Mouse (Mus musculus) midbrain, embryonic 12.5 days (tissue): ENCODE data around the gene Olfr619. TPM values are rescaled to one million over a fixed set of nuclear protein-coding genes. Genes with fewer than 3 reads are reported as not detected.

Source experiments
- ATAC-seq: fragments of 200-750 bp; cut with Nextera tagmentation; 2 replicates; pipeline ENCODE4 v1.8.0; 2017; ENCODE audit warnings: low read depth, moderate TSS enrichment, moderate library complexity; ENCODE audit not compliant: low FRiP score
- H3K27ac ChIP-seq: fragments of 300-500 bp; sonication (generic); replicated peaks from 2 replicates; pipeline ENCODE4 v1.5.1; 2016; ENCODE audit warnings: mild to moderate bottlenecking
- H3K27me3 ChIP-seq: fragments of 300-500 bp; sonication (generic); 2 replicates; pipeline ENCODE4 v1.6.1; 2016; ENCODE audit warnings: mild to moderate bottlenecking
- H3K36me3 ChIP-seq: fragments of 300-500 bp; sonication (generic); 2 replicates; pipeline ENCODE4 v1.6.1; 2016
- H3K4me1 ChIP-seq: fragments of 300-500 bp; sonication (generic); 2 replicates; pipeline ENCODE4 v1.6.1; 2016
- H3K4me2 ChIP-seq: fragments of 300-500 bp; sonication (generic); replicated peaks from 2 replicates; pipeline ENCODE4 v1.6.1; 2016; ENCODE audit warnings: mild to moderate bottlenecking, moderate library complexity
- H3K4me3 ChIP-seq: fragments of 300-500 bp; sonication (generic); 2 replicates; pipeline ENCODE4 v1.5.1; 2016; ENCODE audit warnings: mild to moderate bottlenecking
- H3K9ac ChIP-seq: fragments of 300-500 bp; sonication (generic); replicated peaks from 2 replicates; pipeline ENCODE4 v1.6.1; 2016; ENCODE audit warnings: mild to moderate bottlenecking, moderate library complexity
- H3K9me3 ChIP-seq: fragments of 300-500 bp; sonication (generic); 2 replicates; pipeline ENCODE4 v1.6.1; 2016; ENCODE audit warnings: mild to moderate bottlenecking
- WGBS: fragments of 180-500 bp; shearing (Covaris S2); methylation state at CpG from one replicate; pipeline ENCODE4 v1.1.7; 2016; 5-methylcytosine and 5-hydroxymethylcytosine counted together
- microRNA-seq: library from miRNA; unstranded; fragments of <30 nt; microRNA quantifications from one replicate; pipeline ENCODE4, GENCODE M21; 2017
- polyA plus RNA-seq: library from polyadenylated mRNA; unstranded; fragments of >200 nt; fragmentation: Nextera tagmentation; extraction: Ambion mirVana; gene quantifications from 2 replicates; pipeline ENCODE4 v1.2.1, GENCODE M21; 2016

The Olfr619 gene
- not detected in 2 replicates for polyA plus RNA-seq

DNA sequence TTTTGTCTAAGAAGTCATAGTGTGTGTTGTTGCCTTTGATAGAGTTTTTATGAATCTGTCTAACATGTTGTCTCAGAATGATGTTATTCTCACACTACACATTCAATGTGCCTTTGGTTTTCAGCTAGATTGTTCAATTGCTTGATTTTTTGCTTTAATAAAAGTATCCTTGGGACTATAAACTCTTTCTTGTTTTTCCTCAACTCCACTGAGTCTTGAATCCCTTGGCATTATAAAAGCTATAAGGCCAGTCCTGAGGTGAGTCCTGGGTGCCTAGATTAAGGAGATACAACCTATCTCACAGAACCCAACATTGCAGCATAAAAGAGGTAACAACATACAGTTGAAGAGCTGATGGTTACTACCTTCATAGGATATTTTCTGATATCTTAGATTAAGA lies at the start of gene Olfr619:
Gene Olfr619, plus strand, starts transcription at position 301 of the 400 bp plus-strand sequence.
- H3K27ac ChIP-seq: no peak within 1 kb of the TSS
- no peaks in the 10 kb centered on the region for H3K9me3 ChIP-seq
- H3K4me2 ChIP-seq: no peak within 1 kb of the TSS
- no peak within 1 kb of the TSS for H3K9ac ChIP-seq
- H3K36me3 ChIP-seq: no peaks in the 10 kb centered on the region
- no peaks in the 10 kb centered on the region for H3K27me3 ChIP-seq
- H3K4me1 ChIP-seq: no peaks in the 10 kb centered on the region
- no peak for ATAC-seq
- no peak within 1 kb of the TSS for H3K4me3 ChIP-seq

DNA sequence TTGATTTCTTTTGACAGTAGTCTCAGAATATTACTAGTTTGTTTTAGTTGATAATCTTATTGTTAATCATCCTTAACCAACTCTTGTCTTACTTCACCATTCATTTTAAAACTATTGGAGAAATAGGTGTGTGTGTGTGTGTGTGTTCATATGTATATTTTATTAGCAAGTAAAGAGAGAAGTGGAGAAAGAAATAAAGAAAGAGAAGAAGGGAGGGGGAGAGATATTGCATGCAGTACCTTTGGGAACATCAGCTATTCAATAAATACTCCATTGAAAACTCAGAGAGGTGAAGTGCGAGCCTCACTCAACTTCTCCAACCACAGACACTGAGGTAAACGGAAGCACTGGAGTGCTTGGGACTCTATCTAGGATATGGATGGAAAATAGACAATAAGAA lies 44.6 kb upstream of the Olfr619 start, which contains the start of gene Olfr615:
Gene Olfr615, plus strand, starts transcription at position 301 of the 400 bp plus-strand sequence.
- H3K9me3 ChIP-seq: no peaks in the 10 kb centered on the region
- H3K27me3 ChIP-seq: no peaks in the 10 kb centered on the region
- H3K9ac ChIP-seq: no peak within 1 kb of the TSS
- H3K4me2 ChIP-seq: no peak within 1 kb of the TSS
- no peak within 1 kb of the TSS for H3K27ac ChIP-seq
- H3K4me3 ChIP-seq: no peak within 1 kb of the TSS
- 85% methylated on average over 2 of the region's 2 CpGs for WGBS
- no peaks in the 10 kb centered on the region for H3K4me1 ChIP-seq
- no peaks in the 10 kb centered on the region for H3K36me3 ChIP-seq
- ATAC-seq: no peak

DNA sequence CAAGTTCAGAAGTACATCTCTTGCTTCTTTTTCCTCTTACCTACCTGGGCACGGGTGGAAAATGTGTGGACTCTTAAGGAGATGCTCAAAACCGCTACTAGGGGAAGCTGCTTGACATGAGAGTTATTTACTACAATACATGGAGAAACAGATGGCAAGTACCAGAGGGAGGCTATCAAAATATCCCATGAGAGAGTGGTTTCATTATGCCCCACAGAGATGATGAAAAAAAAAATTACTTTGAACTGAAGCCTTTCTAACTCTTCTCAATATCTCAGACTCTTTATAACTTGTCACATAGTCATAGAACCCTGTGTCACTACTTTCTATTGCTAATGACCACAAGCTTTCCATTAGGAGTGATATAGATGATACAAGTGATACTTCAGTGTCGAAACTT lies 31.3 kb upstream of the Olfr619 start, which contains the start of gene Olfr616:
Gene Olfr616, minus strand, starts transcription at position 101 of the 400 bp plus-strand sequence.
- ATAC-seq: no peak
- 75% methylated on average over 3 of the region's 3 CpGs for WGBS

DNA sequence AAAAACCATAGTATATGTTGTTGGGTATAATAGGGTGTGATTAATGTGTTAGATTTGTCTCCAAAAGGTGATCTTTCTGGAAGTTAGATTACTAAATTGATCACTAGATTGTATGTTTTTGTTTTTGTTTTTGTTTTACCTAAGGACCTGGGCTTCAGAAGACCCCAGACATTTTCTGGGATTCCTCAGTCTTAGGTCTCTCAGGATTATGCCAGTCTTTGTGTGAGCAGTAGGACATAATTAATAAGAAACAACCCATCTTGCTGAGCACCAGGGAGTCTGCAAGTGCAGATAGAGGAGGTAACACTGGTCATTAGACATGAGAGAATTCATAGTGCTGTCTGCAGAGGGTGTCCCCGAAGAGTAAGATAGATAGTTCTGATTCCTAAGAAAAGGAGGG lies 27.6 kb upstream of the Olfr619 start, which contains the start of gene Olfr617:
Gene Olfr617, plus strand, starts transcription at position 301 of the 400 bp plus-strand sequence.
- Histone ChIP-seq H3K4me1 (no peaks in the 10 kb centered on the region), H3K4me2 (no peak within 1 kb of the TSS), H3K36me3 (no peaks in the 10 kb centered on the region), H3K9me3 (no peaks in the 10 kb centered on the region), H3K9ac (no peak within 1 kb of the TSS), H3K27me3 (no peaks in the 10 kb centered on the region), H3K4me3 (no peak within 1 kb of the TSS), H3K27ac (no peak within 1 kb of the TSS)
- 82% methylated on average over 1 of the region's 1 CpGs for WGBS
- ATAC-seq: no peak

More for the DNA sequence above, 31.3 kb upstream of the Olfr619 start, which contains the start of gene Olfr616:
- Histone ChIP-seq H3K4me3 (no peak within 1 kb of the TSS), H3K27me3 (no peaks in the 10 kb centered on the region), H3K4me2 (no peak within 1 kb of the TSS), H3K27ac (no peak within 1 kb of the TSS), H3K9ac (no peak within 1 kb of the TSS), H3K36me3 (no peaks in the 10 kb centered on the region), H3K4me1 (no peaks in the 10 kb centered on the region), H3K9me3 (no peaks in the 10 kb centered on the region)

DNA sequence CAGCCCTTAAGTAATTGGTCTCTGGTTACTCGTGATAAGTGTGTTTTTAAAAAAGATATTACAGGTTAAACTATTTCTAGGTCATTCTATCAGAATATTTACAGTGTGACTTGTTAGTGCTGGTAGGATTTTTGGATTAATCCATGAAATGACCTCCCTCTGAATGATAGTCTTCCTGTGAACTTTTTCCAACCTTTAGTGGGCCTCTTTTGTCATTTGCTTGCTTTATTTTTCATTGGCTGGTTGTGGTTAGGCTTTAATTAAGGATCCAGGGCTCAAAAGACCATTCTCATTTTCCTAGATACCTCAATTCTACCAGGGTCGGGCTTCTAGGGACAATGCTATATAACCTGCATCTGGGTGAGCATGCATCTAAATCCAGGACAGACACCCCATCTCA lies 10.6 kb upstream of the Olfr619 start, which contains the start of gene Olfr618:
Gene Olfr618, plus strand, starts transcription at position 301 of the 400 bp plus-strand sequence.
- H3K27ac ChIP-seq: no peak within 1 kb of the TSS
- H3K4me2 ChIP-seq: no peak within 1 kb of the TSS
- H3K36me3 ChIP-seq: no peaks in the 10 kb centered on the region
- ATAC-seq: no peak
- H3K27me3 ChIP-seq: no peaks in the 10 kb centered on the region
- 64% methylated on average over 2 of the region's 2 CpGs for WGBS
- H3K4me3 ChIP-seq: no peak within 1 kb of the TSS
- H3K9ac ChIP-seq: no peak within 1 kb of the TSS
- H3K9me3 ChIP-seq: no peaks in the 10 kb centered on the region
- no peaks in the 10 kb centered on the region for H3K4me1 ChIP-seq

DNA sequence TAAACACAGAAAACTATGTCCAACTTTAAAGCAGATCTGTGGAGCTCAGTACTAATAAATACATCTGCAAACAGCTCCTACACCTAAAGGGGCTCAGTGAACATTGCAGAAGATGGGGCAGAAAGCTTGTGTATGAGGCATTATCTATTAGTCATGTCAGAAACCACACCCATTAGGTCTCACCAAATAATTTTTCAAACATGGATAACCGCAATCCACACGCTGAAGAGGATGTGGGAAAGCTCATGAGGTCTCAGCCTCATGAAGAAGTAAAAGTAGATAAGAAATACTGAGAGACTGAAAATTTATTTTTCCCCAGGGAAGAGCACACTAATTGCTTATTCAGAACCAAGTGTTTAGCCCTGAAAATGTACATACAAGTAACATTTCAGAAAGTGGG lies 7.0 kb downstream of the Olfr619 start:
- no peak for ATAC-seq
- H3K9ac ChIP-seq: no peak overlapping the region
- H3K4me2 ChIP-seq: no peak overlapping the region
- 80% methylated on average over 2 of the region's 2 CpGs for WGBS
- no peak overlapping the region for H3K27ac ChIP-seq
- H3K36me3 ChIP-seq: no peaks in the 10 kb centered on the region
- no peaks in the 10 kb centered on the region for H3K27me3 ChIP-seq
- no peaks in the 10 kb centered on the region for H3K4me1 ChIP-seq
- H3K4me3 ChIP-seq: no peak overlapping the region
- H3K9me3 ChIP-seq: no peaks in the 10 kb centered on the region

DNA sequence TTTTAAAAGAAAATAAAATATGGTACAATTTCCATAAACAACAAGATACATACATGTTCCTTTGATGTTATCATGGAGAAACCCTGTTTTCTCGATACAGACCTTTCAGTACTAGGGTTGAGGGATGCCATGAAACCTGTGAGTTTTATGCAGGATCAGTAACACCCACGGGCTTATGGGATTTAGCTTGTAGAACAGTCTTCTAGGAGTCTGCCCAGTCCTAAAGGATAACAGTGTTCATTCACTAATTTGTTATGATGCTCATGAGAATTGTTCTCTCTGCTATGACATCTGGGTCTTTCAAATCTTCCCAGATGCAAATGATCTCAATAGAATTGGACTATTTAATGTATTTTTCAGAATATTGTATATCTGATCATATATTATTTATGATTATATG lies 12.1 kb downstream of the Olfr619 start, which contains the start of gene Olfr620:
Gene Olfr620, minus strand, starts transcription at position 101 of the 400 bp plus-strand sequence.
- WGBS: 72% methylated on average over 2 of the region's 2 CpGs
- no peaks in the 10 kb centered on the region for H3K9me3 ChIP-seq
- H3K9ac ChIP-seq: no peak within 1 kb of the TSS
- H3K36me3 ChIP-seq: no peaks in the 10 kb centered on the region
- H3K4me1 ChIP-seq: no peaks in the 10 kb centered on the region
- no peak within 1 kb of the TSS for H3K27ac ChIP-seq
- H3K4me3 ChIP-seq: no peak within 1 kb of the TSS
- no peaks in the 10 kb centered on the region for H3K27me3 ChIP-seq
- H3K4me2 ChIP-seq: no peak within 1 kb of the TSS
- ATAC-seq: no peak

DNA sequence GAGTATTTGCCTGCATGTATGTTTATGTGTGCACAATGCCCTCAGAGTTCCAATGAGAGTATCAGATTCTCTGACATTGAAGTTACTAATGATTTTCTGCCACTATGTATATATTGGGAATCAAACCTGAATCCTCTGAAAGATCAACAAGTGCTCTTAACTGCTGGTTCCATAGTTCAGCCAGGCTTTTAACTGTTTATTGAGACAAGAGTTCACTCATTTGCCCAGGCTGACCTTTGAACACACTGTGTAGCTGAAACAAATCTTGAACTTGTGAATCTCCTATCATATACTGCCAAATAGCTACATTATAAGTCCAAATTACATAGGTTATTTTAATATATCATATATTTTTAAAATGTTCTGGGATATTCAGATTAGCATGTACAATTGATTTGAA lies 36.4 kb downstream of the Olfr619 start:
- Histone ChIP-seq H3K4me3 (no peak overlapping the region), H3K36me3 (no peaks in the 10 kb centered on the region), H3K27me3 (no peaks in the 10 kb centered on the region), H3K9me3 (no peaks in the 10 kb centered on the region), H3K9ac (no peak overlapping the region), H3K4me1 (no peaks in the 10 kb centered on the region), H3K27ac (no peak overlapping the region), H3K4me2 (no peak overlapping the region)
- ATAC-seq: no peak

DNA sequence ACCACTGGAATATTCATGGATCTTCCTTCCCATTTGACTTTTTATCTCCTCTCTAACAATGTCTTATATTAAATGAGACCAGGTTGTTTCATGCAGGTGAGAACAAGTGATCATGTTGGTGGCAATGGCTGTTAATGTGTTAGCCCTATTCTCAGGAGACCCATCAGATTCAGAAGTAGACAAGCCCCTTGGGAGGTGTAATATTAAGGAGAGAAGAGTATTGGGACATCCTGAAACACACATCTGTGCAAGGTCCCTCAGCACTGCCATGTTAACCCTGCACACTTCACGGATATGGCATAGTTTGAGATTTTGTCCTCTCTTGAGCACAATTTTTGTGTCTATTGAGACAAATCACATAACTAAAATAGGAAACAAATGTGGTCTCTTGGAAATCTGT lies 42.2 kb downstream of the Olfr619 start, which contains the start of gene Olfr622:
Gene Olfr622, minus strand, starts transcription at position 101 of the 400 bp plus-strand sequence.
- no peak for ATAC-seq
- Histone ChIP-seq H3K4me3 (no peak within 1 kb of the TSS), H3K36me3 (no peaks in the 10 kb centered on the region), H3K4me1 (no peaks in the 10 kb centered on the region), H3K9me3 (no peaks in the 10 kb centered on the region), H3K9ac (no peak within 1 kb of the TSS), H3K27ac (no peak within 1 kb of the TSS), H3K4me2 (no peak within 1 kb of the TSS), H3K27me3 (no peaks in the 10 kb centered on the region)
- WGBS: 83% methylated on average over 1 of the region's 1 CpGs

DNA sequence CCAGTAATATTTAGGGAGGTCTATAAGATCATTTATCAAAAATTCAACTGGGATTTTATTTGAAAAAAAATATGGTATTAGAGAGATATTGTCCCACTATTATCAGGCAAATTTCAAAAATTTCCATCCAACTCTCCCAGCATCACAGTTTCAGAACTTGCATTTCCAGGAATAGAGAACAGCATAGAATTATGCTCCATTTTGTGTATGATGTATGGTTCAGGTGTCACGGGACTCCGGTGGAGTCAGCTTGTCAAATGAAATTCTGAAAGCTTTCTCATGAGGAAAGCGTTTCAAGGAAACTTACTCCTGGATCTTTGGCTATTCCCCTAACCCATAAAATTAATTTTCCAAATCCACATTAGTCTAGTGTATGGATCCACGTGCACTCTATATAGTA lies 43.7 kb downstream of the Olfr619 start:
- H3K4me2 ChIP-seq: no peak overlapping the region
- no peak overlapping the region for H3K4me3 ChIP-seq
- no peak overlapping the region for H3K27ac ChIP-seq
- H3K9me3 ChIP-seq: no peaks in the 10 kb centered on the region
- H3K36me3 ChIP-seq: no peaks in the 10 kb centered on the region
- H3K4me1 ChIP-seq: no peaks in the 10 kb centered on the region
- ATAC-seq: no peak
- H3K9ac ChIP-seq: no peak overlapping the region
- no peaks in the 10 kb centered on the region for H3K27me3 ChIP-seq
- 90% methylated on average over 4 of the region's 4 CpGs for WGBS

Small RNAs within 50 kb of the gene (microRNA-seq; reads per million reads assigned to microRNA genes)
- gene Gm26506: not detected

Other genes starting within 250 kb of the Olfr619 start
- gene Olfr601, start 237.9 kb upstream of the Olfr619 start, polyA plus RNA-seq: not detected in 2 replicates
- not detected in 2 replicates for gene Olfr603, start 214.4 kb upstream of the Olfr619 start, polyA plus RNA-seq
- not detected in 2 replicates for gene Usp17lc, start 185.5 kb upstream of the Olfr619 start, polyA plus RNA-seq
- not detected in 2 replicates for gene Olfr605, start 155.1 kb upstream of the Olfr619 start, polyA plus RNA-seq
- gene Olfr606, start 151.5 kb upstream of the Olfr619 start, polyA plus RNA-seq: not detected in 2 replicates
- not detected in 2 replicates for gene Olfr607, start 136.4 kb upstream of the Olfr619 start, polyA plus RNA-seq
- not detected in 2 replicates for gene Olfr608, start 130.7 kb upstream of the Olfr619 start, polyA plus RNA-seq
- gene Olfr609, start 102.5 kb upstream of the Olfr619 start, polyA plus RNA-seq: not detected in 2 replicates
- gene Olfr610, start 88.5 kb upstream of the Olfr619 start, polyA plus RNA-seq: not detected in 2 replicates
- not detected in 2 replicates for gene Olfr611, start 79.7 kb upstream of the Olfr619 start, polyA plus RNA-seq
- gene Olfr612, start 57.9 kb upstream of the Olfr619 start, polyA plus RNA-seq: not detected in 2 replicates
- gene Olfr613, start 52.5 kb upstream of the Olfr619 start, polyA plus RNA-seq: not detected in 2 replicates
- gene Olfr615, start 44.5 kb upstream of the Olfr619 start, polyA plus RNA-seq: not detected in 2 replicates
- not detected in 2 replicates for gene Olfr616, start 31.4 kb upstream of the Olfr619 start, polyA plus RNA-seq
- not detected in 2 replicates for gene Olfr617, start 27.5 kb upstream of the Olfr619 start, polyA plus RNA-seq
- gene Olfr618, start 10.5 kb upstream of the Olfr619 start, polyA plus RNA-seq: not detected in 2 replicates
- not detected in 2 replicates for gene Olfr620, start 12.0 kb downstream of the Olfr619 start, polyA plus RNA-seq
- not detected in 2 replicates for gene Olfr622, start 42.1 kb downstream of the Olfr619 start, polyA plus RNA-seq
- not detected in 2 replicates for gene Olfr623, start 63.1 kb downstream of the Olfr619 start, polyA plus RNA-seq
- gene Olfr624, start 70.6 kb downstream of the Olfr619 start, polyA plus RNA-seq: not detected in 2 replicates
- not detected in 2 replicates for gene Olfr625-ps1, start 82.1 kb downstream of the Olfr619 start, polyA plus RNA-seq
- gene Olfr243, start 114.1 kb downstream of the Olfr619 start, polyA plus RNA-seq: not detected in 2 replicates
- not detected in 2 replicates for gene Olfr628, start 129.8 kb downstream of the Olfr619 start, polyA plus RNA-seq
- not detected in 2 replicates for gene Olfr629, start 144.4 kb downstream of the Olfr619 start, polyA plus RNA-seq
- gene Olfr630, start 156.8 kb downstream of the Olfr619 start, polyA plus RNA-seq: not detected in 2 replicates
- not detected in 2 replicates for gene Olfr69, start 171.0 kb downstream of the Olfr619 start, polyA plus RNA-seq
- not detected in 2 replicates for gene Olfr68, start 179.1 kb downstream of the Olfr619 start, polyA plus RNA-seq
- gene Olfr67, start 191.2 kb downstream of the Olfr619 start, polyA plus RNA-seq: not detected in 2 replicates
- gene Hbb-bt, start 213.4 kb downstream of the Olfr619 start, polyA plus RNA-seq: 769 and 928 TPM in 2 replicates
- gene Hbb-bs, start 227.5 kb downstream of the Olfr619 start, polyA plus RNA-seq: 643 and 809 TPM in 2 replicates
- gene Hbb-bh2, start 239.9 kb downstream of the Olfr619 start, polyA plus RNA-seq: not detected in 2 replicates
- gene Hbb-bh1, start 242.6 kb downstream of the Olfr619 start, polyA plus RNA-seq: 623 and 675 TPM in 2 replicates